Mouse (Mus musculus) testis, adult 2 months (tissue): ENCODE measurements around the gene Cd180. TPM values are rescaled to one million over a fixed set of nuclear protein-coding genes. Genes with fewer than 3 reads are reported as not detected.
"Not testable (repeated sequence)": the region's sequence is repeated elsewhere in the genome, so short reads cannot be mapped to it uniquely, and the experiment has no call there.

Experiments used
- H3K27ac ChIP-seq: fragments of 200-500 bp; 2 replicates; pipeline ENCODE4 v1.5.1; 2012; ENCODE audit warnings: low read depth, low read length; ENCODE audit not compliant: control insufficient read depth, insufficient read depth
- H3K27me3 ChIP-seq: fragments of 200-500 bp; 2 replicates; pipeline ENCODE4 v1.6.1; 2012; ENCODE audit warnings: mild to moderate bottlenecking, low read length, moderate library complexity; ENCODE audit not compliant: control insufficient read depth, insufficient read depth
- H3K36me3 ChIP-seq: fragments of 200-500 bp; 2 replicates; pipeline ENCODE4 v1.6.1; 2012; ENCODE audit warnings: mild to moderate bottlenecking, low read length; ENCODE audit not compliant: control insufficient read depth, insufficient read depth
- H3K4me1 ChIP-seq: fragments of 200-500 bp; 2 replicates; pipeline ENCODE4 v1.6.1; 2012; ENCODE audit warnings: low read length; ENCODE audit not compliant: control insufficient read depth, insufficient read depth
- H3K4me3 ChIP-seq: fragments of 200-500 bp; 2 replicates; pipeline ENCODE4 v1.5.1; 2012; ENCODE audit warnings: low read depth, mild to moderate bottlenecking, low read length, moderate library complexity, mixed read lengths; ENCODE audit not compliant: control insufficient read depth
- CTCF ChIP-seq: fragments of 200-500 bp; IDR thresholded peaks from 2 replicates; pipeline ENCODE4 v1.5.1; 2012; ENCODE audit warnings: low read depth, mild to moderate bottlenecking, inconsistent platforms, low read length, moderate library complexity; ENCODE audit not compliant: control insufficient read depth, insufficient read depth, insufficient replicate concordance
- POLR2A ChIP-seq: fragments of 200-500 bp; IDR thresholded peaks from 2 replicates; pipeline ENCODE4 v1.6.1; 2012; ENCODE audit warnings: low read depth, mild to moderate bottlenecking, inconsistent platforms, low read length, moderate library complexity; ENCODE audit not compliant: control insufficient read depth
- polyA plus RNA-seq: library from polyadenylated mRNA; depleted of rRNA; stranded (reverse); fragments of >200 nt; gene quantifications from 2 replicates; pipeline ENCODE4 v1.2.3, GENCODE M21; 2012

Gene Cd180
- polyA plus RNA-seq, 1 experiment, result 0.17 TPM

DNA sequence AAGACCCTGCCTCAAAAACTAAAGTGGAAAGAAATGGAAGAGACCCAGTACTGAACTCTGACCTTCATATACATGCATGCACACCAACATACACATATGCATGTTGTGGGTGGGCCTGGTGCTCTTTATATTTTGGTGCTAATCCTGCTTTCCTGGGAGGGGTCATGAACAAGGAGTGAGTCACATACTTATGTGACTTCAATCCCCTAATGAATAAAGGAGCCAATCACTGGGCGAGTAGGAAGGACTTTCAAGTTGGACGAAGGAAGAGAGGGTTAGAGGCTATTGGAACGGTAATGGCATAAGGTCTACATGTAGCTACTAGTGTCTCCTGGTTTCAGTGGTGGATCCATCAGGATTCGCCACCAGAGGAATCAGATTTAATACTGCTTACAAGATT, 26.0 kb upstream of the Cd180 start:
- Histone ChIP-seq H3K4me1 (peaks cover 14% of the 10 kb centered on the region), H3K27me3 (no peaks in the 10 kb centered on the region), H3K36me3 (no peaks in the 10 kb centered on the region), H3K27ac (no peak overlapping the region), H3K4me3 (no peak overlapping the region)
- TF ChIP-seq CTCF (no peak), POLR2A (no peak)

DNA sequence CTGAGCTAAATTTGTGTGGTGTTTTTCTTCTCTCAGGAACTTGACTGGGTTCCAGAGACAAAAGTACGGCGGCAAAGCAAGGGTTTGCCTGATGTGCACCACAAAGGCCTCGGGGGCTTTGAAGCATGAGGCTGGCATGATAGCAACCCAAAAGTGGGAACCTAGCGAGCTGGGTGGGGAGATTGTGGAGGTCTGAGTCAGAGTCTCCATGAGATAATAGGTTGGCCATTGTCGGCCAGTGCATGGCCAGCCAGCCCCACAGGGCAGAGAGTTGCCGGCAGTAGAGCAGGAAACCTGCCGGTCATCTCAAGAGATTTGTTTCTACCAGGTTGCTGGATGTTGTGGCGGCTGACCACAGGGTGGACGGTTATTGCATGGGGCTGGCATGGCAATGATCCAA, 25.5 kb upstream of the Cd180 start:
- TF ChIP-seq CTCF (no peak), POLR2A (no peak)
- no peak overlapping the region for H3K27ac ChIP-seq
- H3K4me1 ChIP-seq, result peaks cover 14% of the 10 kb centered on the region
- no peak overlapping the region for H3K4me3 ChIP-seq
- no peaks in the 10 kb centered on the region for H3K36me3 ChIP-seq
- no peaks in the 10 kb centered on the region for H3K27me3 ChIP-seq

DNA sequence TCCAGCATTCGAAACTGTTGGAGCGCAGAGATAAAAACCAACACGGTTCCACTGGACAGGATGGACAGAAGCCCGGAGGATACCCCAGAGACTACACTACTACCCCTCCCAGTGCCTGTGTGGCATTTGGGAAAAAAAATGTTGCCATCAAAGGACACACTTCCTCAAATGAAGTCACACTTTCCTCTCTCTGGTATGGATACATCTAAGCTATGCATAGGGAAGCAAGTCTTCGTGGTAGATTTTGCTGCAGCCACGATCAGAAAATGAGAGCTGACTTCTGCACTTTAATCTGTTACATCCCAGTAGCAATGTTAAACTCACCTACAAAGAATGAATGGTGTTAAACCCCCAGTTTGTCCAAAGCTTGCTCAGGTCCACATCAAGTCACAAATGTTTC, 24.4 kb upstream of the Cd180 start:
- no peak overlapping the region for H3K27ac ChIP-seq
- no peak for TF ChIP-seq CTCF
- no peak for TF ChIP-seq POLR2A
- no peaks in the 10 kb centered on the region for H3K27me3 ChIP-seq
- H3K4me1 ChIP-seq, result peaks cover 12% of the 10 kb centered on the region
- H3K36me3 ChIP-seq, result no peaks in the 10 kb centered on the region
- H3K4me3 ChIP-seq, result no peak overlapping the region

GRCm38 (mm10) chr13:102669522-102670256, 23.7 kb upstream of the Cd180 start:
- Histone ChIP-seq H3K4me3 (no peak overlapping the region), H3K36me3 (no peaks in the 10 kb centered on the region), H3K27me3 (no peaks in the 10 kb centered on the region), H3K27ac (no peak overlapping the region), H3K4me1 (peaks cover 12% of the 10 kb centered on the region; the same call in 1 of the 2 replicates)
- no peak for TF ChIP-seq POLR2A
- TF ChIP-seq CTCF, result no peak

GRCm38 (mm10) chr13:102670503-102670902, 22.9 kb upstream of the Cd180 start:
- TF ChIP-seq CTCF, result no peak
- no peak for TF ChIP-seq POLR2A
- peaks cover 10% of the 10 kb centered on the region; the same call in 1 of the 2 replicates for H3K4me1 ChIP-seq

GRCm38 (mm10) chr13:102674083-102674482, 19.3 kb upstream of the Cd180 start:
- no peak for TF ChIP-seq CTCF
- no peak for TF ChIP-seq POLR2A
- Histone ChIP-seq H3K4me3 (no peak overlapping the region), H3K27me3 (no peaks in the 10 kb centered on the region), H3K36me3 (no peaks in the 10 kb centered on the region), H3K4me1 (0 out of 2 replicates have a peak, but pooled peaks cover 4% of the 10 kb centered on the region), H3K27ac (no peak overlapping the region)

More at GRCm38 (mm10) chr13:102670503-102670902, 22.9 kb upstream of the Cd180 start:
- Histone ChIP-seq H3K36me3 (no peaks in the 10 kb centered on the region), H3K27me3 (no peaks in the 10 kb centered on the region), H3K27ac (no peak overlapping the region), H3K4me3 (no peak overlapping the region)

GRCm38 (mm10) chr13:102677602-102678001, 15.8 kb upstream of the Cd180 start:
- not testable (repeated sequence) for H3K4me1 ChIP-seq, H3K27me3 ChIP-seq, H3K4me3 ChIP-seq, H3K27ac ChIP-seq, H3K36me3 ChIP-seq

GRCm38 (mm10) chr13:102678482-102678881, 14.9 kb upstream of the Cd180 start:
- Histone ChIP-seq H3K4me3 (no peak overlapping the region), H3K4me1 (no peaks in the 10 kb centered on the region), H3K27me3 (no peaks in the 10 kb centered on the region), H3K27ac (no peak overlapping the region), H3K36me3 (no peaks in the 10 kb centered on the region)
- peak; percentile 54; the same call in 1 of the 2 replicates for TF ChIP-seq CTCF
- TF ChIP-seq POLR2A, result no peak
